Mouse (Mus musculus): ENCODE results near the gene Mmel1. TPM values are rescaled to one million over a fixed set of nuclear protein-coding genes. Genes with fewer than 3 reads are reported as not detected.

Gene Mmel1
- 0.70 and 0.93 TPM in 2 replicates for polyA plus RNA-seq (2015; fragmentation: Nextera tagmentation; extraction: Ambion mirVana)

- 89% methylated on average over 7 of the region's 7 CpGs for WGBS
- Histone ChIP-seq H3K4me3 (ENCODE audit: low read length) (no peak within 1 kb of the TSS), H3K4me2 (ENCODE audit: low read length) (no peak within 1 kb of the TSS), H3K9me3 (ENCODE audit: control insufficient read depth, low read length) (no peaks in the 10 kb centered on the region), H3K9ac (ENCODE audit: low read depth, low read length) (no peak within 1 kb of the TSS), H3K36me3 (ENCODE audit: control insufficient read depth, insufficient read depth, low read length) (no peaks in the 10 kb centered on the region), H3K4me1 (ENCODE audit: control insufficient read depth, insufficient read depth, low read depth, low read length) (peaks cover 10% of the 10 kb centered on the region), H3K27me3 (replicated peaks; ENCODE audit: control insufficient read depth, insufficient read depth, low read length) (no peaks in the 10 kb centered on the region), H3K27ac (ENCODE audit: low read depth, low read length) (no peak within 1 kb of the TSS)
- ATAC-seq = no peak
These were observed at the start of gene Mmel1 for GRCm38 (mm10) chr4:154869440-154869839. Mmel1 (plus strand) TSS chr4:154869585.

- peak; percentile 79 for ATAC-seq
These were observed 43.7 kb upstream of the Mmel1 start for GRCm38 (mm10) chr4:154825662-154826061.

GRCm38 (mm10) chr4:154826224-154826623 is 43.2 kb upstream of the Mmel1 start:
- Histone ChIP-seq H3K4me3 (ENCODE audit: low read length) (no peak overlapping the region), H3K4me2 (ENCODE audit: low read length) (no peak overlapping the region), H3K36me3 (ENCODE audit: control insufficient read depth, insufficient read depth, low read length) (no peaks in the 10 kb centered on the region), H3K27me3 (replicated peaks; ENCODE audit: control insufficient read depth, insufficient read depth, low read length) (peaks cover 6% of the 10 kb centered on the region), H3K9ac (ENCODE audit: low read depth, low read length) (no peak overlapping the region), H3K27ac (ENCODE audit: low read depth, low read length) (no peak overlapping the region), H3K4me1 (ENCODE audit: control insufficient read depth, insufficient read depth, low read depth, low read length) (no peaks in the 10 kb centered on the region), H3K9me3 (ENCODE audit: control insufficient read depth, low read length) (no peaks in the 10 kb centered on the region)
- WGBS = 58% methylated on average over 7 of the region's 7 CpGs
- ATAC-seq = peak; percentile 42; the same call in 1 of the 2 replicates

More at GRCm38 (mm10) chr4:154825662-154826061, 43.7 kb upstream of the Mmel1 start:
- H3K27me3 ChIP-seq (replicated peaks; ENCODE audit: control insufficient read depth, insufficient read depth, low read length) = peaks cover 6% of the 10 kb centered on the region
- 36% methylated on average over 6 of the region's 6 CpGs for WGBS
- no peak overlapping the region for H3K4me2 ChIP-seq (ENCODE audit: low read length)
- H3K27ac ChIP-seq (ENCODE audit: low read depth, low read length) = no peak overlapping the region
- H3K9ac ChIP-seq (ENCODE audit: low read depth, low read length) = no peak overlapping the region
- no peaks in the 10 kb centered on the region for H3K9me3 ChIP-seq (ENCODE audit: control insufficient read depth, low read length)
- H3K36me3 ChIP-seq (ENCODE audit: control insufficient read depth, insufficient read depth, low read length) = no peaks in the 10 kb centered on the region
- H3K4me1 ChIP-seq (ENCODE audit: control insufficient read depth, insufficient read depth, low read depth, low read length) = no peaks in the 10 kb centered on the region
- no peak overlapping the region for H3K4me3 ChIP-seq (ENCODE audit: low read length)

- Histone ChIP-seq H3K36me3 (ENCODE audit: control insufficient read depth, insufficient read depth, low read length) (no peaks in the 10 kb centered on the region), H3K4me3 (ENCODE audit: low read length) (no peak overlapping the region), H3K27ac (ENCODE audit: low read depth, low read length) (no peak overlapping the region), H3K27me3 (replicated peaks; ENCODE audit: control insufficient read depth, insufficient read depth, low read length) (peaks cover 3% of the 10 kb centered on the region), H3K9me3 (ENCODE audit: control insufficient read depth, low read length) (no peaks in the 10 kb centered on the region), H3K4me1 (ENCODE audit: control insufficient read depth, insufficient read depth, low read depth, low read length) (peaks cover 6% of the 10 kb centered on the region; the same call in 1 of the 2 replicates), H3K4me2 (ENCODE audit: low read length) (no peak overlapping the region), H3K9ac (ENCODE audit: low read depth, low read length) (no peak overlapping the region)
- WGBS = 69% methylated on average over 7 of the region's 7 CpGs
- no peak for ATAC-seq
These were observed 42.2 kb upstream of the Mmel1 start for GRCm38 (mm10) chr4:154827181-154827580.

- peaks cover 3% of the 10 kb centered on the region; the same call in 1 of the 2 replicates for H3K27me3 ChIP-seq (replicated peaks; ENCODE audit: control insufficient read depth, insufficient read depth, low read length)
- no peaks in the 10 kb centered on the region for H3K9me3 ChIP-seq (ENCODE audit: control insufficient read depth, low read length)
These were observed 41.3 kb upstream of the Mmel1 start for GRCm38 (mm10) chr4:154827861-154828610.

GRCm38 (mm10) chr4:154831915-154832573 is 37.3 kb upstream of the Mmel1 start:
- no peaks in the 10 kb centered on the region for H3K36me3 ChIP-seq (ENCODE audit: control insufficient read depth, insufficient read depth, low read length)
- no peaks in the 10 kb centered on the region for H3K9me3 ChIP-seq (ENCODE audit: control insufficient read depth, low read length)
- WGBS = 27% methylated on average over 9 of the region's 9 CpGs
- H3K9ac ChIP-seq (ENCODE audit: low read depth, low read length) = no peak overlapping the region
- peaks cover 7% of the 10 kb centered on the region; the same call in 1 of the 2 replicates for H3K4me1 ChIP-seq (ENCODE audit: control insufficient read depth, insufficient read depth, low read depth, low read length)
- peak; percentile 48; the same call in 1 of the 2 replicates for ATAC-seq
- H3K4me3 ChIP-seq (ENCODE audit: low read length) = no peak overlapping the region
- no peak overlapping the region for H3K27ac ChIP-seq (ENCODE audit: low read depth, low read length)
- no peaks in the 10 kb centered on the region for H3K27me3 ChIP-seq (replicated peaks; ENCODE audit: control insufficient read depth, insufficient read depth, low read length)
- H3K4me2 ChIP-seq (ENCODE audit: low read length) = no peak overlapping the region

More at GRCm38 (mm10) chr4:154827861-154828610, 41.3 kb upstream of the Mmel1 start:
- Histone ChIP-seq H3K36me3 (ENCODE audit: control insufficient read depth, insufficient read depth, low read length) (no peaks in the 10 kb centered on the region), H3K4me2 (ENCODE audit: low read length) (no peak overlapping the region), H3K4me1 (ENCODE audit: control insufficient read depth, insufficient read depth, low read depth, low read length) (peaks cover 7% of the 10 kb centered on the region; the same call in 1 of the 2 replicates), H3K4me3 (ENCODE audit: low read length) (no peak overlapping the region), H3K9ac (ENCODE audit: low read depth, low read length) (no peak overlapping the region), H3K27ac (ENCODE audit: low read depth, low read length) (no peak overlapping the region)
- WGBS = 36% methylated on average over 10 of the region's 10 CpGs
- no peak for ATAC-seq

GRCm38 (mm10) chr4:154836183-154836915 is 33.0 kb upstream of the Mmel1 start:
- no peak overlapping the region for H3K4me3 ChIP-seq (ENCODE audit: low read length)
- peaks cover 7% of the 10 kb centered on the region; the same call in 1 of the 2 replicates for H3K4me1 ChIP-seq (ENCODE audit: control insufficient read depth, insufficient read depth, low read depth, low read length)
- no peaks in the 10 kb centered on the region for H3K36me3 ChIP-seq (ENCODE audit: control insufficient read depth, insufficient read depth, low read length)
- H3K9me3 ChIP-seq (ENCODE audit: control insufficient read depth, low read length) = no peaks in the 10 kb centered on the region
- H3K4me2 ChIP-seq (ENCODE audit: low read length) = no peak overlapping the region
- peaks cover 9% of the 10 kb centered on the region for H3K27me3 ChIP-seq (replicated peaks; ENCODE audit: control insufficient read depth, insufficient read depth, low read length)
- no peak overlapping the region for H3K9ac ChIP-seq (ENCODE audit: low read depth, low read length)
- ATAC-seq = peak; percentile 51; the same call in 1 of the 2 replicates
- WGBS = 58% methylated on average over 7 of the region's 7 CpGs
- no peak overlapping the region for H3K27ac ChIP-seq (ENCODE audit: low read depth, low read length)

- H3K9ac ChIP-seq (ENCODE audit: low read depth, low read length) = no peak within 1 kb of the TSS
- ATAC-seq = peak; percentile 62; the same call in 1 of the 2 replicates
- H3K9me3 ChIP-seq (ENCODE audit: control insufficient read depth, low read length) = no peaks in the 10 kb centered on the region
- H3K27me3 ChIP-seq (replicated peaks; ENCODE audit: control insufficient read depth, insufficient read depth, low read length) = peaks cover 9% of the 10 kb centered on the region
- H3K4me3 ChIP-seq (ENCODE audit: low read length) = no peak within 1 kb of the TSS
- no peak within 1 kb of the TSS for H3K4me2 ChIP-seq (ENCODE audit: low read length)
- peaks cover 1% of the 10 kb centered on the region; the same call in 1 of the 2 replicates for H3K4me1 ChIP-seq (ENCODE audit: control insufficient read depth, insufficient read depth, low read depth, low read length)
- H3K36me3 ChIP-seq (ENCODE audit: control insufficient read depth, insufficient read depth, low read length) = no peaks in the 10 kb centered on the region
- no peak within 1 kb of the TSS for H3K27ac ChIP-seq (ENCODE audit: low read depth, low read length)
- WGBS = 59% methylated on average over 2 of the region's 2 CpGs
These were observed 32.2 kb upstream of the Mmel1 start, which contains the start of gene Ttc34 for GRCm38 (mm10) chr4:154837170-154837569. Ttc34 (plus strand) TSS chr4:154837459.

Data from hindbrain, embryonic 16.5 days (tissue).